Mouse (Mus musculus) R1 (cell line): Measurements from ENCODE around the gene Micall1.
A peak's percentile ranks its signal among the peaks of the same experiment; 100 is the strongest.

Experiments
- DNase-seq: peaks from one replicate; pipeline ENCODE4 v3.0.0-alpha.2; 2018; ENCODE audit warnings: low read depth, low spot score

Gene Micall1

GRCm38 (mm10) chr15:79097135-79097534 lies 11.6 kb upstream of the Micall1 start:
- no peak for DNase-seq

GRCm38 (mm10) chr15:79097611-79098025 lies 11.1 kb upstream of the Micall1 start:
- DNase-seq, result no peak

GRCm38 (mm10) chr15:79098220-79098619 lies 10.5 kb upstream of the Micall1 start:
- DNase-seq, result no peak

GRCm38 (mm10) chr15:79098868-79099267 lies 9.8 kb upstream of the Micall1 start:
- no peak for DNase-seq

GRCm38 (mm10) chr15:79099456-79099855 lies 9.2 kb upstream of the Micall1 start:
- no peak for DNase-seq

GRCm38 (mm10) chr15:79100391-79100790 lies 8.3 kb upstream of the Micall1 start:
- DNase-seq, result no peak

GRCm38 (mm10) chr15:79101531-79101930 lies 7.2 kb upstream of the Micall1 start:
- no peak for DNase-seq

GRCm38 (mm10) chr15:79103264-79103663 lies 5.4 kb upstream of the Micall1 start:
- no peak for DNase-seq

- no peak for DNase-seq
These were observed 2.9 kb upstream of the Micall1 start for GRCm38 (mm10) chr15:79105804-79106203.

GRCm38 (mm10) chr15:79107966-79108365 lies 732 bp upstream of the Micall1 start:
- no peak for DNase-seq

- peak; percentile 34 for DNase-seq
These were observed 730 bp downstream of the Micall1 start for GRCm38 (mm10) chr15:79109321-79109934.

GRCm38 (mm10) chr15:79110031-79110430 lies 1.3 kb downstream of the Micall1 start:
- no peak for DNase-seq

- DNase-seq, result no peak
These were observed 1.8 kb downstream of the Micall1 start for GRCm38 (mm10) chr15:79110528-79110927.

GRCm38 (mm10) chr15:79111774-79112173 lies 3.1 kb downstream of the Micall1 start:
- no peak for DNase-seq

- DNase-seq, result no peak
These were observed 6.6 kb downstream of the Micall1 start for GRCm38 (mm10) chr15:79115276-79115675.

- no peak for DNase-seq
These were observed 10.8 kb downstream of the Micall1 start for GRCm38 (mm10) chr15:79119491-79119890.

GRCm38 (mm10) chr15:79122119-79122518 lies 13.4 kb downstream of the Micall1 start:
- no peak for DNase-seq

- no peak for DNase-seq
These were observed 13.8 kb downstream of the Micall1 start for GRCm38 (mm10) chr15:79122546-79122945.

GRCm38 (mm10) chr15:79123751-79124150 lies 15.1 kb downstream of the Micall1 start:
- no peak for DNase-seq

- no peak for DNase-seq
These were observed 15.7 kb downstream of the Micall1 start for GRCm38 (mm10) chr15:79124331-79124875.

GRCm38 (mm10) chr15:79126217-79126932 lies 17.7 kb downstream of the Micall1 start:
- peak; percentile 90 for DNase-seq

- no peak for DNase-seq
These were observed 18.4 kb downstream of the Micall1 start for GRCm38 (mm10) chr15:79127101-79127500.

- peak; percentile 70 for DNase-seq
These were observed 19.5 kb downstream of the Micall1 start for GRCm38 (mm10) chr15:79128208-79128607.
